Mouse (Mus musculus): ENCODE data around the gene Ctcf. TPM values are rescaled to one million over a fixed set of nuclear protein-coding genes. Genes with fewer than 3 reads are reported as not detected.

Gene Ctcf
- polyA plus RNA-seq, 2 experiments, result 48.1 to 97.8 TPM

DNA sequence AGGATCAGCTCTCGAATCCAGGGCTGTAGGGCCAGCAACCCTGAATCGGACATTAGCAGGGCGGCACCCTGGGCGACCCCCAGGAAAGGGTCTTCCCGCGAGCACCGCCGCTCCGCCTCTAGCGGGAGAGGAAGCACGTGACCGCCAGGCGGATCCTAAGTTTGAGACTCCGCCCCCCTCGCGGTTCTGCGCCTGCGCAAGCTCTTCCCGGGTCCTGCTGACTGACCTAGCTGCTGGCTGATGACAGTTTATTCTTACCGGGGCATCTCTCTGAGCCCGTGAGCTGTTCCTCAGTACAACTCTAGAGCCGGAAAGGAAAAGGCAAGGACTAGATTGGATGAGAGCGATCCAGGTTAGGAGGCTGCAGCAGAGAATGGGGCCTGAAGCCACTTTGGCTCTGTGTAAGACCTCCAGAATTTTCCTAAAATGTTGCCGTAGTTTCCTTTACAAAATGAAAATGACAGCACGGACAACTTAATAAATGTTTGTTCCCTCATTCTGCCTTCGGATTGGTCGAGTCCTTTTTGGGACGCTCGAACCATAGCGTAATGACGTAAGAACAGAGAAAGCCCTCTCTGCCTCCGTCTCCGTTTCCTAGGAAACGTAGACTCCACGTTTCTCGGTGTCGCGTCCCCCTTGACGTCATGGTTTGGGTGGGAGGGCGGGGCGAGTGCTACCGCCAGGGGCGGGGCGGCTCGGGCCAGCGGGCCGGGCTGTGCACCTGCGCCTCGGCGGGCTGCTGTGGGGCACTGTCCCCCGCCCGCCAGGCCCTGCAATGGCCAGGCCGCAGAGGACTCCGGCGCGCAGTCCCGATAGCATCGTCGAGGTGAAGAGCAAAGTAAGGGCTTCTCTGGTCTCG is 64.8 kb downstream of the Ctcf start, which contains the start of the genes Acd and Pard6a:
Gene Acd, minus strand, starts transcription at position 137 of the 859 bp plus-strand sequence.
Gene Pard6a, plus strand, starts transcription at position 183 of the 859 bp plus-strand sequence.
- Histone ChIP-seq H3K4me3 (replicated peaks; ENCODE audit: low read length) (peak within 1 kb of the TSS; percentile 63), H3K27ac (replicated peaks; ENCODE audit: low read depth, low read length) (peak within 1 kb of the TSS; percentile 86), H3K36me3 (ENCODE audit: control insufficient read depth, insufficient read depth, low read length) (peaks cover 42% of the 10 kb centered on the region), H3K9me3 (ENCODE audit: control insufficient read depth, low read length) (no peaks in the 10 kb centered on the region), H3K9ac (ENCODE audit: low read depth, low read length, severe bottlenecking) (peak within 1 kb of the TSS; percentile 58), H3K4me1 (ENCODE audit: control insufficient read depth, insufficient read depth, low read length) (peaks cover 7% of the 10 kb centered on the region; the same call in 1 of the 2 replicates), H3K27me3 (ENCODE audit: control insufficient read depth, insufficient read depth, low read length) (no peaks in the 10 kb centered on the region), H3K4me2 (replicated peaks; ENCODE audit: low read depth, low read length, severe bottlenecking) (peak within 1 kb of the TSS; percentile 74)
- ATAC-seq (ENCODE audit: low FRiP score, low read depth), result peak; percentile 90
- WGBS, result under 1% methylated on average over 60 of the region's 60 CpGs
- TF ChIP-seq POLR2A (IDR thresholded peaks at IDR 0.05; ENCODE audit: borderline replicate concordance, extremely low read depth, insufficient read depth, insufficient read length), result 0 out of 2 replicates have a peak, but pooled peaks have one; percentile 50
- peak; percentile 97 for DNase-seq (ENCODE audit: low spot score)

DNA sequence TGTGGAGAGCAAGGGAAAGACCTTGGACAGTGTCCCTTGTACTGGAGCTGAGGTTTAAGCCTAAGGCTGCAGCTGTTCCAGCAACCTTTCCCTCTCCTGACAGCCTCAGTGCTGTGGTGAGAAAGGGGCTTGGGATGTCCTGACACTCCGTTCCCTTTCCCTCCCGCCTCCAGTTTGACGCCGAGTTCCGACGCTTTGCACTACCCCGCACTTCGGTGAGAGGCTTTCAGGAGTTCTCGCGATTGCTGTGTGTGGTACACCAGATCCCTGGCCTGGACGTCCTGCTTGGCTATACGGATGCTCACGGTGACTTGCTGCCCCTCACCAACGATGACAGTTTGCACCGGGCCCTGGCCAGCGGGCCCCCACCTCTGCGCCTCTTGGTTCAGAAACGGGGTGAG is 65.6 kb downstream of the Ctcf start:
- no peak for ATAC-seq (ENCODE audit: low FRiP score, low read depth)
- Histone ChIP-seq H3K9ac (ENCODE audit: low read depth, low read length, severe bottlenecking) (peak overlapping the region; percentile 40), H3K4me1 (ENCODE audit: control insufficient read depth, insufficient read depth, low read length) (peaks cover 14% of the 10 kb centered on the region; the same call in 1 of the 2 replicates), H3K9me3 (ENCODE audit: control insufficient read depth, low read length) (no peaks in the 10 kb centered on the region), H3K27me3 (ENCODE audit: control insufficient read depth, insufficient read depth, low read length) (no peaks in the 10 kb centered on the region), H3K36me3 (ENCODE audit: control insufficient read depth, insufficient read depth, low read length) (peaks cover 35% of the 10 kb centered on the region), H3K4me2 (replicated peaks; ENCODE audit: low read depth, low read length, severe bottlenecking) (peak overlapping the region; percentile 74), H3K27ac (replicated peaks; ENCODE audit: low read depth, low read length) (no peak overlapping the region), H3K4me3 (replicated peaks; ENCODE audit: low read length) (peak overlapping the region; percentile 63)
- DNase-seq (ENCODE audit: low spot score), result no peak
- WGBS, result 41% methylated on average over 18 of the region's 18 CpGs
- TF ChIP-seq POLR2A (IDR thresholded peaks at IDR 0.05; ENCODE audit: borderline replicate concordance, extremely low read depth, insufficient read depth, insufficient read length), result no peak

DNA sequence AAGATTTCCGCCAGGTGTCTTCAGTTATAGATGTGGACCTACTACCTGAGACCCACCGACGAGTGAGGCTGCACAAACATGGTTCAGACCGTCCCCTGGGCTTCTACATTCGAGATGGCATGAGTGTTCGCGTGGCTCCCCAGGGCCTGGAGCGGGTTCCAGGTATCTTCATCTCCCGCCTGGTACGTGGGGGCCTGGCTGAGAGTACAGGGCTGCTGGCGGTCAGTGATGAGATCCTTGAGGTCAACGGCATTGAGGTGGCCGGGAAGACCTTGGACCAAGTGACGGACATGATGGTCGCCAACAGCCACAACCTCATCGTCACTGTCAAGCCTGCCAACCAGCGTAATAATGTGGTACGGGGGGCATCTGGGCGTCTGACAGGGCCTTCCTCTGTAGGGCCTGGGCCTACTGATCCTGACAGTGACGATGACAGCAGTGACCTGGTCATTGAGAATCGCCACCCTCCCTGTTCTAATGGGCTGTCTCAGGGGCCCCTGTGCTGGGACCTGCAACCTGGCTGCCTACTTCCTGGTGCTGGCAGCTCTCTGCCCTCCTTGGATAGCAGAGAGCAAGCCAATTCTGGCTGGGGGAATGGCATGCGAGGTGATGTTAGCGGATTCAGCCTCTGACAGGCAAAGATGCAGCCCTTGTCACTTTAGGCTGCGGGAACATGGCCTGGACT is 66.5 kb downstream of the Ctcf start:
- Histone ChIP-seq H3K9ac (ENCODE audit: low read depth, low read length, severe bottlenecking) (no peak overlapping the region), H3K27me3 (ENCODE audit: control insufficient read depth, insufficient read depth, low read length) (no peaks in the 10 kb centered on the region), H3K9me3 (ENCODE audit: control insufficient read depth, low read length) (no peaks in the 10 kb centered on the region), H3K4me2 (replicated peaks; ENCODE audit: low read depth, low read length, severe bottlenecking) (no peak overlapping the region), H3K4me3 (replicated peaks; ENCODE audit: low read length) (no peak overlapping the region), H3K36me3 (ENCODE audit: control insufficient read depth, insufficient read depth, low read length) (peaks cover 26% of the 10 kb centered on the region), H3K27ac (replicated peaks; ENCODE audit: low read depth, low read length) (no peak overlapping the region), H3K4me1 (ENCODE audit: control insufficient read depth, insufficient read depth, low read length) (peaks cover 15% of the 10 kb centered on the region; the same call in 1 of the 2 replicates)
- no peak for ATAC-seq (ENCODE audit: low FRiP score, low read depth)
- DNase-seq (ENCODE audit: low spot score), result no peak
- 89% methylated on average over 24 of the region's 24 CpGs for WGBS
- no peak for TF ChIP-seq POLR2A (IDR thresholded peaks at IDR 0.05; ENCODE audit: borderline replicate concordance, extremely low read depth, insufficient read depth, insufficient read length)

- Histone ChIP-seq H3K36me3 (ENCODE audit: control insufficient read depth, insufficient read depth, low read length) (peaks cover 16% of the 10 kb centered on the region), H3K9ac (ENCODE audit: low read depth, low read length, severe bottlenecking) (no peak overlapping the region), H3K9me3 (ENCODE audit: control insufficient read depth, low read length) (no peaks in the 10 kb centered on the region), H3K27ac (replicated peaks; ENCODE audit: low read depth, low read length) (no peak overlapping the region), H3K27me3 (ENCODE audit: control insufficient read depth, insufficient read depth, low read length) (no peaks in the 10 kb centered on the region), H3K4me1 (ENCODE audit: control insufficient read depth, insufficient read depth, low read length) (peaks cover 15% of the 10 kb centered on the region; the same call in 1 of the 2 replicates), H3K4me2 (replicated peaks; ENCODE audit: low read depth, low read length, severe bottlenecking) (no peak overlapping the region), H3K4me3 (replicated peaks; ENCODE audit: low read length) (no peak overlapping the region)
- TF ChIP-seq POLR2A (IDR thresholded peaks at IDR 0.05; ENCODE audit: borderline replicate concordance, extremely low read depth, insufficient read depth, insufficient read length), result no peak
- DNase-seq (ENCODE audit: low spot score) (no peak), ATAC-seq (ENCODE audit: low FRiP score, low read depth) (no peak)
- WGBS, result 91% methylated on average over 33 of the region's 34 CpGs
Observed at GRCm38 (mm10) chr8:105704146-105704812, 67.9 kb downstream of the Ctcf start.

GRCm38 (mm10) chr8:105704955-105705354 is 68.6 kb downstream of the Ctcf start:
- H3K36me3 ChIP-seq (ENCODE audit: control insufficient read depth, insufficient read depth, low read length), result peaks cover 16% of the 10 kb centered on the region
- TF ChIP-seq POLR2A (IDR thresholded peaks at IDR 0.05; ENCODE audit: borderline replicate concordance, extremely low read depth, insufficient read depth, insufficient read length), result no peak
- no peak for DNase-seq (ENCODE audit: low spot score)
- H3K9ac ChIP-seq (ENCODE audit: low read depth, low read length, severe bottlenecking), result no peak overlapping the region
- H3K4me3 ChIP-seq (replicated peaks; ENCODE audit: low read length), result no peak overlapping the region
- peaks cover 15% of the 10 kb centered on the region; the same call in 1 of the 2 replicates for H3K4me1 ChIP-seq (ENCODE audit: control insufficient read depth, insufficient read depth, low read length)
- H3K27me3 ChIP-seq (ENCODE audit: control insufficient read depth, insufficient read depth, low read length), result no peaks in the 10 kb centered on the region
- 87% methylated on average over 6 of the region's 6 CpGs for WGBS
- no peak overlapping the region for H3K27ac ChIP-seq (replicated peaks; ENCODE audit: low read depth, low read length)
- no peak overlapping the region for H3K4me2 ChIP-seq (replicated peaks; ENCODE audit: low read depth, low read length, severe bottlenecking)
- no peak for ATAC-seq (ENCODE audit: low FRiP score, low read depth)
- H3K9me3 ChIP-seq (ENCODE audit: control insufficient read depth, low read length), result no peaks in the 10 kb centered on the region
